Mouse (Mus musculus): ENCODE data around the gene Galnt15. TPM values are rescaled to one million over a fixed set of nuclear protein-coding genes. Genes with fewer than 3 reads are reported as not detected.

The Galnt15 gene
- polyA plus RNA-seq, 1 experiment = 0.26 TPM

DNA sequence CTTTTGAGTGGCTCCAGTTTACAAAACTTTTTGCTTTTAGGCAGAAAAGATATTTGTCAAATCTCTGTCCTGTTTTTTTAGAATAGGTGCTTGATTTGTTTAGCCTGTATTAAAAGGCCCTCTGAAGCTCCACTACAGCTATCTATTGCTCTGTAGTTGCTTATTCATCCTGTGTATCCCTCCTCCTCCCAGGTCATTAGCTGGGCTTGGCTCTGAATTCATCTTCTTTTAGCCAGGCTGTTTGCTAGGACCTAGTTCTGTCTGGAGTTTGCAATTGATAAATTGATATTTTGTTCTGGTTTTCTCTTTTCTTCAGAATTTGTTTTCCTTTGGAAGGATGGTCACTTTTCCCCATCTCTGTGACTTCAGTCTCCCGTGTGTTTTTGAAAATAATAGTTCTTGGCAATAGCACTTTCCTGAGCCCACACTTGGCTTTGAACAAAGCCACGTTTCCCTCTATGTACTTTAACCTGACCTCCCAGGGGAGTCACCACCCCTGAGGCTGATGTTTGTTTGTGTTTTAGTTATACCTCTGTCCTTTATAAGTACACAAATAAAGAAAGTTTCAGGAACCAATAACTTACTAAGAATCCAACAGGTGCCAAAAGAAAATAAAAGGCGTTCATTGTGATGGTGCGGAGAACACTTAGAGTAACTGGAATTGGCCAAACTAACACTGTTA, 21.0 kb upstream of the Galnt15 start:
- Histone ChIP-seq H3K27me3 (ENCODE audit: control insufficient read depth, insufficient read depth, low read length) (no peaks in the 10 kb centered on the region), H3K4me3 (ENCODE audit: control insufficient read depth, low read depth, low read length) (no peak overlapping the region), H3K27ac (ENCODE audit: control insufficient read depth, insufficient read depth, low read depth, low read length) (no peak overlapping the region), H3K4me1 (ENCODE audit: control insufficient read depth, insufficient read depth, low read length) (peaks cover 4% of the 10 kb centered on the region), H3K36me3 (ENCODE audit: control insufficient read depth, insufficient read depth, low read length) (no peaks in the 10 kb centered on the region)
- TF ChIP-seq CTCF (IDR thresholded peaks at IDR 0.05; ENCODE audit: control insufficient read depth, insufficient read depth, insufficient replicate concordance, low read depth, low read length) = no peak
- TF ChIP-seq POLR2A (IDR thresholded peaks at IDR 0.05; ENCODE audit: control insufficient read depth, low read depth, low read length) = no peak

DNA sequence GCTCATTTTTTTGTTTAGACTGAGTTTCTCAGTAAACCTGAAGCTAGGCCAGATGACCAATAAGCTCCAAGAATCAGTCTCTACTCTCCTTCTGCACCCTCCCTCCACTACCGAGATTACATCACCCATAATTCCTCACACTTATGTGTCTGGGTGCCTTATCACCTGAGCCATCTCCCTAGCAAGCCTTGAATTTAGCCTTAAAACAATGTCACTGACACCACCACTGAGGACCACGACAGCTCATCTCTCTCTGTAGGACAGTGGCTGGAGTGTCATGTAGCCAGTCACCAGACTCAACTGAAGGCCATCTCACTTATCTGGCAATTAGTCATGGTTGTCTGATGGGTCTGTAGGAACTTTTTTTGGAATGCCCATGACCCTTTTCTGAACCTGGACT, 19.1 kb upstream of the Galnt15 start:
- TF ChIP-seq POLR2A (IDR thresholded peaks at IDR 0.05; ENCODE audit: control insufficient read depth, low read depth, low read length) (no peak), CTCF (IDR thresholded peaks at IDR 0.05; ENCODE audit: control insufficient read depth, insufficient read depth, insufficient replicate concordance, low read depth, low read length) (no peak)
- H3K4me3 ChIP-seq (ENCODE audit: control insufficient read depth, low read depth, low read length) = no peak overlapping the region
- no peaks in the 10 kb centered on the region for H3K36me3 ChIP-seq (ENCODE audit: control insufficient read depth, insufficient read depth, low read length)
- H3K27ac ChIP-seq (ENCODE audit: control insufficient read depth, insufficient read depth, low read depth, low read length) = no peak overlapping the region
- no peaks in the 10 kb centered on the region for H3K27me3 ChIP-seq (ENCODE audit: control insufficient read depth, insufficient read depth, low read length)
- H3K4me1 ChIP-seq (ENCODE audit: control insufficient read depth, insufficient read depth, low read length) = peaks cover 4% of the 10 kb centered on the region

DNA sequence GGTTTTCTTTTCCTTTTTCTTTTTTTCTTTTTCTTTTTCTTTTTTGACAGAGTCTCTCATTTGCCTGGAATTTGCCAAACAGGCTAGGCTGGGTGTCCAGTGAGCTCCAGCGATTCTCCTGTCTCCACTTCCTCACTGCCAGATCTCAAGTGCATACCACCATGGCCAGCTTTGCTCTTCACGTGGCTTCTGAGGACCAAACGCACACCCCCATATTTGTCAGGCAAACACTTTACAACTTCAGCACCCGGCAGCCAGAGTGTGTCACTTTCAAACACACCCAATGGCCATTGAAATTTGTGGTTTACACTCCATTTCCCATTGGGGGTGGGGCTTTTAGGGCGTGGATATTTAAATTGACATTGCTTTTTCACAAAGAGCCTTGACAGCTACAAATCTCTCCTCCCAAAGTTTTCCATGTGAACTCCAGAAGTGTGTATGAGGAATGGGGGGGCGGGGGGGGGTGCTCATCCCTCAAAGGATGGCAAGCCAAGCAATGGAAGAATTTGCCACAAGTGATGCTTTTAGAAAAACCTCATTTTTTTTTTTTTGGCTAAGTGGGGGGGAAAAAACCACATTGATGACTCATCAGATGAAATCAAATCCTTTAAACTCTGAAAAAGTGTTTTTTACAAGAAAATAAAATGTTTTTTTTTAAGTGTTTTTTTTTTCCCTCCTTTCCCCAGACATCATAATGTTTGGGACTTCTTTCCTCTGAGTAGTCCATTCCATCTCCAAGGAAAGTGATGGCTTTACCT, 17.1 kb upstream of the Galnt15 start:
- no peaks in the 10 kb centered on the region for H3K4me1 ChIP-seq (ENCODE audit: control insufficient read depth, insufficient read depth, low read length)
- TF ChIP-seq POLR2A (IDR thresholded peaks at IDR 0.05; ENCODE audit: control insufficient read depth, low read depth, low read length) (no peak), CTCF (IDR thresholded peaks at IDR 0.05; ENCODE audit: control insufficient read depth, insufficient read depth, insufficient replicate concordance, low read depth, low read length) (no peak)
- H3K27me3 ChIP-seq (ENCODE audit: control insufficient read depth, insufficient read depth, low read length) = no peaks in the 10 kb centered on the region
- no peaks in the 10 kb centered on the region for H3K36me3 ChIP-seq (ENCODE audit: control insufficient read depth, insufficient read depth, low read length)
- no peak overlapping the region for H3K27ac ChIP-seq (ENCODE audit: control insufficient read depth, insufficient read depth, low read depth, low read length)
- H3K4me3 ChIP-seq (ENCODE audit: control insufficient read depth, low read depth, low read length) = no peak overlapping the region

DNA sequence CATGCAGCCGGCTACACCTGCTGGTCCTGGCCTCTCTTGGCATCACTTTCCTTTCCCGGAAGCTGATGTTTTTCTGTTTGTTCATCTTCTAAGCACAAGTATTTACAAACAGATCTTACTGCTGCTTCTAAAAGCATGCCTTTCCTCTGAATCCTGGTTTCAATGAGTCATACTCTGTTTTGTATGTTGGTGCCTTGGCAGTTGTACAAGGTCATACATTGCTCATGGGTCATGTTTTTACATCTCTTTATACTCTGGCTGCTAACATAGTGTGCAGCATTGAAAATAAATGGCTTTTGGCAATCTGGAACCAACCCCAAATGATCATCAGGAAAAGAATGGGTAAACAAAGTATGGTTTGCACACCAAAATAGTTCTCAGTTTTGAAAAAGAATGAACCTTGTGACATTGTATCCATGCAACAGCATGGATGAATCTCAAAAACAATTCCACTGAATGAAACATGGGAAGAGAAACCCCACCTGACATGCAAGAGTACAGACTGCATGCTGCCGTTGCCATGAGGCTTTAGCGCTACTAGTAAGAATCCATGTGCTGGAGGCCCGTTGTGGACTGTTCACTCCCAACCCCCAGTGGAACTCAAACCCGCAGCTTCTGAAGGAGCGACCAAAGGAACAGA, 13.5 kb upstream of the Galnt15 start:
- Histone ChIP-seq H3K27me3 (ENCODE audit: control insufficient read depth, insufficient read depth, low read length) (no peaks in the 10 kb centered on the region), H3K36me3 (ENCODE audit: control insufficient read depth, insufficient read depth, low read length) (no peaks in the 10 kb centered on the region), H3K4me1 (ENCODE audit: control insufficient read depth, insufficient read depth, low read length) (no peaks in the 10 kb centered on the region), H3K27ac (ENCODE audit: control insufficient read depth, insufficient read depth, low read depth, low read length) (no peak overlapping the region), H3K4me3 (ENCODE audit: control insufficient read depth, low read depth, low read length) (no peak overlapping the region)
- TF ChIP-seq CTCF (IDR thresholded peaks at IDR 0.05; ENCODE audit: control insufficient read depth, insufficient read depth, insufficient replicate concordance, low read depth, low read length) = no peak
- no peak for TF ChIP-seq POLR2A (IDR thresholded peaks at IDR 0.05; ENCODE audit: control insufficient read depth, low read depth, low read length)

DNA sequence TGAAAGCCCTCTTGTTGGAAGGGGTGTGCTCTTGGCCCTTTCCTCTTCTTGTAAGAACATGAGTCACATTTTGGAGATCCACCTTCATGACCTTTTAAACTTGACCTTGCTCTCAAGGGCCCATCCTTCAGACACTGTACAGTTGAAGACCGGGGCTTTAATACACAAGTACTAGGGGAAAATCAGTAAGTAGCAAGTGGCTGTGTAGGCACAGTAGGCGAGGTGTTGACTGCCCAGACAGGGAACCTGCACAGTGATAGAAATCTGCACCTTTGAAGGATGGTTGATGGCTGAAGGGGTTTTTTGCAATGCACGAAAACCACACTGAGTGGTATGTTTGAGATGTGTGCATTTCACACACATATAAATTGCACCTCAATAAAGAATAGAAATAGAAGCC, 12.3 kb upstream of the Galnt15 start:
- no peak for TF ChIP-seq CTCF (IDR thresholded peaks at IDR 0.05; ENCODE audit: control insufficient read depth, insufficient read depth, insufficient replicate concordance, low read depth, low read length)
- no peak for TF ChIP-seq POLR2A (IDR thresholded peaks at IDR 0.05; ENCODE audit: control insufficient read depth, low read depth, low read length)
- Histone ChIP-seq H3K27ac (ENCODE audit: control insufficient read depth, insufficient read depth, low read depth, low read length) (no peak overlapping the region), H3K4me1 (ENCODE audit: control insufficient read depth, insufficient read depth, low read length) (no peaks in the 10 kb centered on the region), H3K4me3 (ENCODE audit: control insufficient read depth, low read depth, low read length) (no peak overlapping the region), H3K27me3 (ENCODE audit: control insufficient read depth, insufficient read depth, low read length) (no peaks in the 10 kb centered on the region), H3K36me3 (ENCODE audit: control insufficient read depth, insufficient read depth, low read length) (no peaks in the 10 kb centered on the region)

DNA sequence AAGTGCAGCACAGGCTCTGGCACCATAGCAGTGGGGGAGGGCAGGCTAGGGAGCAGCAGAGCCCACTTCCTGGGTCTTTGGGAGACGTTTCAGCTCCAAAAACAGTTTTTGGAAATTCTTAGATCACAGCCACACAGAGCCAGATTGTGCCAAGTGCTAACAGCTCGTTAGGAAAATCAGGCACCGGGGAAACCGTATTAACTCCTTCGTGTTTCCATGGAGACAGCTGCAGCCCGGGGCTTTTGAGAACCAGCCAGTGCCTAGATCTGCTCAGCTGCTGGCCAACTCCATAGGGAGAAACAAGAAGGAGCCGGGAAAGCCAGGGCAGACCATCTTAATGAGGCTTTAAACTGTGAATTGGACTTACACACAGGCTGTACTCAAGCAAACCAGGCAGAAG, 11.9 kb upstream of the Galnt15 start:
- Histone ChIP-seq H3K4me1 (ENCODE audit: control insufficient read depth, insufficient read depth, low read length) (no peaks in the 10 kb centered on the region), H3K36me3 (ENCODE audit: control insufficient read depth, insufficient read depth, low read length) (no peaks in the 10 kb centered on the region), H3K4me3 (ENCODE audit: control insufficient read depth, low read depth, low read length) (no peak overlapping the region), H3K27me3 (ENCODE audit: control insufficient read depth, insufficient read depth, low read length) (no peaks in the 10 kb centered on the region), H3K27ac (ENCODE audit: control insufficient read depth, insufficient read depth, low read depth, low read length) (no peak overlapping the region)
- TF ChIP-seq POLR2A (IDR thresholded peaks at IDR 0.05; ENCODE audit: control insufficient read depth, low read depth, low read length) (no peak), CTCF (IDR thresholded peaks at IDR 0.05; ENCODE audit: control insufficient read depth, insufficient read depth, insufficient replicate concordance, low read depth, low read length) (no peak)

DNA sequence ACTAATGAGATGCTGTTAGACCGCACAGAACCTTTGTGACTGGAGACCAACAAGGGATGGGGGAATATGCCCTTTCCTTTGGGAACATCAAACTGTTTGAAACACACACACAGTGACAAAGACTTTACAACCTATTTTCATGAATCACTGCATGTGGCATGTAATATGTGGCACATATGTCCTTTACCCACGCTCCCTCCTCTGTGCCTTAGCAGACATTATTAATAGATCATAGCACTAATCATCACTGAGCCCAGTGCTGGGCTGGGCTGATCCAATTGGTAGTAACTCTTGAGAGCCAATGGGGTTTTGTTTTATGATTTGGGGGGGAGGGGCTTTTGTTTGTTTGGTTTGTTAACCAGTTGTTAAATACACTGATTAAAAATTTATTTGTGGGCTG, 11.3 kb upstream of the Galnt15 start:
- Histone ChIP-seq H3K36me3 (ENCODE audit: control insufficient read depth, insufficient read depth, low read length) (no peaks in the 10 kb centered on the region), H3K27ac (ENCODE audit: control insufficient read depth, insufficient read depth, low read depth, low read length) (no peak overlapping the region), H3K4me3 (ENCODE audit: control insufficient read depth, low read depth, low read length) (no peak overlapping the region), H3K27me3 (ENCODE audit: control insufficient read depth, insufficient read depth, low read length) (no peaks in the 10 kb centered on the region), H3K4me1 (ENCODE audit: control insufficient read depth, insufficient read depth, low read length) (no peaks in the 10 kb centered on the region)
- no peak for TF ChIP-seq CTCF (IDR thresholded peaks at IDR 0.05; ENCODE audit: control insufficient read depth, insufficient read depth, insufficient replicate concordance, low read depth, low read length)
- TF ChIP-seq POLR2A (IDR thresholded peaks at IDR 0.05; ENCODE audit: control insufficient read depth, low read depth, low read length) = no peak

Data from testis, adult 2 months (tissue).